Mouse (Mus musculus) stomach, postnatal 0 days (tissue): ENCODE results near the gene Nars2. TPM values are rescaled to one million over a fixed set of nuclear protein-coding genes. Genes with fewer than 3 reads are reported as not detected.

ENCODE experiments used
- ATAC-seq: fragments of 200-750 bp; cut with Nextera tagmentation; 2 replicates; pipeline ENCODE4 v1.8.0; 2017; ENCODE audit not compliant: low FRiP score, low TSS enrichment
- DNase-seq: peaks from one replicate; pipeline ENCODE4 v3.0.0-alpha.2; 2016; ENCODE audit warnings: low spot score
- H3K27ac ChIP-seq: fragments of 300-500 bp; sonication (generic); replicated peaks from 2 replicates; pipeline ENCODE4 v1.5.1; 2014; ENCODE audit warnings: mild to moderate bottlenecking, control low read depth
- H3K27me3 ChIP-seq: fragments of 300-500 bp; sonication (generic); 2 replicates; pipeline ENCODE4 v1.6.1; 2014; ENCODE audit warnings: low read length; ENCODE audit not compliant: control insufficient read depth, insufficient read depth
- H3K36me3 ChIP-seq: fragments of 300-500 bp; sonication (generic); 2 replicates; pipeline ENCODE4 v1.6.1; 2014; ENCODE audit warnings: low read length, mixed read lengths; ENCODE audit not compliant: control insufficient read depth, insufficient read depth
- H3K4me1 ChIP-seq: fragments of 300-500 bp; sonication (generic); replicated peaks from 2 replicates; pipeline ENCODE4 v1.6.1; 2014; ENCODE audit warnings: antibody characterized with exemption; ENCODE audit not compliant: control insufficient read depth, insufficient read depth
- H3K4me2 ChIP-seq: fragments of 300-500 bp; sonication (generic); replicated peaks from 2 replicates; pipeline ENCODE4 v1.6.1; 2014; ENCODE audit warnings: low read depth, mild to moderate bottlenecking, control low read depth, moderate library complexity
- H3K4me3 ChIP-seq: fragments of 300-500 bp; sonication (generic); 2 replicates; pipeline ENCODE4 v1.5.1; 2014; ENCODE audit warnings: low read depth, low read length, control low read depth
- H3K9ac ChIP-seq: fragments of 300-500 bp; sonication (generic); 2 replicates; pipeline ENCODE4 v1.6.1; 2014; ENCODE audit warnings: mild to moderate bottlenecking, low read length, control low read depth, mixed read lengths
- H3K9me3 ChIP-seq: fragments of 300-500 bp; sonication (generic); 2 replicates; pipeline ENCODE4 v1.6.1; 2016; ENCODE audit warnings: low read length; ENCODE audit not compliant: control insufficient read depth
- CTCF ChIP-seq: IDR thresholded peaks from 2 replicates; pipeline ENCODE4 v1.5.1; 2016; ENCODE audit warnings: antibody characterized with exemption, low read depth, mild to moderate bottlenecking, moderate library complexity
- EP300 ChIP-seq: optimal IDR thresholded peaks from 2 replicates; pipeline ENCODE3; 2016; ENCODE audit warnings: antibody characterized with exemption
- WGBS: fragments of 180-500 bp; shearing (Covaris S2); extraction: QIAGEN DNeasy Blood & Tissue Kit; methylation state at CpG from one replicate; pipeline ENCODE4 v1.1.7; 2014; 5-methylcytosine and 5-hydroxymethylcytosine counted together
- polyA plus RNA-seq: library from polyadenylated mRNA; unstranded; fragments of >200 nt; fragmentation: Nextera tagmentation; extraction: Ambion mirVana; gene quantifications from 2 replicates; pipeline ENCODE4 v1.2.1, GENCODE M21; 2015

Gene Nars2
- polyA plus RNA-seq, 1 experiment from 2014 or later: 14.5 TPM

GRCm38 (mm10) chr7:96975914-96976313, 24.6 kb downstream of the Nars2 start:
- Histone ChIP-seq H3K4me2 (no peak overlapping the region), H3K27ac (no peak overlapping the region), H3K4me1 (no peaks in the 10 kb centered on the region), H3K9me3 (no peaks in the 10 kb centered on the region), H3K36me3 (0 out of 2 replicates have a peak, but pooled peaks cover 2% of the 10 kb centered on the region), H3K4me3 (no peak overlapping the region), H3K9ac (no peak overlapping the region), H3K27me3 (no peaks in the 10 kb centered on the region)
- TF ChIP-seq CTCF (no peak), EP300 (no peak)
- no peak for DNase-seq
- ATAC-seq: peak; percentile 57
- 77% methylated on average over 5 of the region's 5 CpGs for WGBS

GRCm38 (mm10) chr7:96977209-96977608, 25.9 kb downstream of the Nars2 start:
- TF ChIP-seq CTCF (no peak), EP300 (no peak)
- ATAC-seq: no peak
- H3K36me3 ChIP-seq: 0 out of 2 replicates have a peak, but pooled peaks cover 2% of the 10 kb centered on the region

GRCm38 (mm10) chr7:96981366-96981765, 30.1 kb downstream of the Nars2 start:
- Histone ChIP-seq H3K4me2 (no peak overlapping the region), H3K9me3 (no peaks in the 10 kb centered on the region), H3K36me3 (no peaks in the 10 kb centered on the region), H3K4me1 (no peaks in the 10 kb centered on the region), H3K9ac (no peak overlapping the region), H3K27me3 (no peaks in the 10 kb centered on the region), H3K4me3 (no peak overlapping the region), H3K27ac (no peak overlapping the region)
- no peak for DNase-seq
- no peak for TF ChIP-seq CTCF
- TF ChIP-seq EP300: no peak
- 91% methylated on average over 2 of the region's 2 CpGs for WGBS
- ATAC-seq: no peak

More at GRCm38 (mm10) chr7:96977209-96977608, 25.9 kb downstream of the Nars2 start:
- DNase-seq: no peak
- H3K9ac ChIP-seq: no peak overlapping the region
- no peak overlapping the region for H3K4me3 ChIP-seq
- no peaks in the 10 kb centered on the region for H3K27me3 ChIP-seq
- H3K9me3 ChIP-seq: no peaks in the 10 kb centered on the region
- WGBS: 83% methylated on average over 1 of the region's 1 CpGs
- no peaks in the 10 kb centered on the region for H3K4me1 ChIP-seq
- no peak overlapping the region for H3K27ac ChIP-seq
- no peak overlapping the region for H3K4me2 ChIP-seq

- Histone ChIP-seq H3K4me1 (no peaks in the 10 kb centered on the region), H3K27ac (peak overlapping the region; percentile 42), H3K9ac (no peak overlapping the region), H3K36me3 (no peaks in the 10 kb centered on the region), H3K27me3 (no peaks in the 10 kb centered on the region), H3K4me3 (no peak overlapping the region), H3K4me2 (no peak overlapping the region), H3K9me3 (no peaks in the 10 kb centered on the region)
- DNase-seq: no peak
- peak; percentile 26; the same call in 1 of the 2 replicates for ATAC-seq
- 31% methylated on average over 7 of the region's 7 CpGs for WGBS
- TF ChIP-seq EP300 (no peak), CTCF (peak; percentile 24; the same call in 1 of the 2 replicates)
These were observed 32.5 kb downstream of the Nars2 start for GRCm38 (mm10) chr7:96983660-96984347.

- peak overlapping the region; percentile 43; the same call in 1 of the 2 replicates for H3K9ac ChIP-seq
- ATAC-seq (no peak), DNase-seq (peak; percentile 52)
- H3K9me3 ChIP-seq: no peaks in the 10 kb centered on the region
- H3K27ac ChIP-seq: peak overlapping the region; percentile 20
- H3K4me1 ChIP-seq: no peaks in the 10 kb centered on the region
- WGBS: 8% methylated on average over 8 of the region's 8 CpGs
- no peak overlapping the region for H3K4me3 ChIP-seq
- H3K27me3 ChIP-seq: no peaks in the 10 kb centered on the region
- TF ChIP-seq CTCF (no peak), EP300 (no peak)
- no peaks in the 10 kb centered on the region for H3K36me3 ChIP-seq
- peak overlapping the region; percentile 15 for H3K4me2 ChIP-seq
These were observed 34.5 kb downstream of the Nars2 start for GRCm38 (mm10) chr7:96985798-96986197.

GRCm38 (mm10) chr7:96986795-96987445, 35.6 kb downstream of the Nars2 start:
- 67% methylated on average over 9 of the region's 9 CpGs for whole genome bisulfite sequencing
- H3K27me3 ChIP-seq: no peaks in the 10 kb centered on the region

More at GRCm38 (mm10) chr7:96986795-96987445, 35.6 kb downstream of the Nars2 start:
- H3K4me3 ChIP-seq: no peak overlapping the region
- no peaks in the 10 kb centered on the region for H3K4me1 ChIP-seq
- H3K9me3 ChIP-seq: no peaks in the 10 kb centered on the region
- no peak overlapping the region for H3K9ac ChIP-seq
- no peaks in the 10 kb centered on the region for H3K36me3 ChIP-seq
- H3K27ac ChIP-seq: no peak overlapping the region
- no peak for ATAC-seq
- TF ChIP-seq EP300 (no peak), CTCF (no peak)
- H3K4me2 ChIP-seq: no peak overlapping the region
- DNase-seq: no peak
